Mouse (Mus musculus): ENCODE data around the gene Pth2.
"Not testable (repeated sequence)": the region's sequence is repeated elsewhere in the genome, so short reads cannot be mapped to it uniquely, and the experiment has no call there.

Pth2 gene

DNA sequence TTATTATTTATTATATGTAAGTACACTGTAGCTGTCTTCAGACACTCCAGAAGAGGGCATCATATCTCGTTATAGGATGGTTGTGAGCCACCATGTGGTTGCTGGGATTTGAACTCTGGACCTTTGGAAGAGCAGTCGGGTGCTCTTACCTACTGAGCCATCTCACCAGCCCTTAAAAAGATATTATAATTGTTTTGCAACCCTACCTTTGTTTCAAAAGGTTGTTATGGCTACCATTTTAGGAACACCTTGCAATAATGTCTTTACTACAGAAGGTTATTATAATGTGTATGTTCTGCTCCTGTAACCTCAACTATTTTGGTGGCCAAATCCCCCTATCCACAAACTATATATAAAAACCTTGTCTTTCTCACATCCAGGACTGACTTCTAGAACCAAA, 27.7 kb upstream of the Pth2 start:
- DNase-seq (ENCODE audit: extremely low read depth, insufficient read length, low spot score), result not testable (repeated sequence)

DNA sequence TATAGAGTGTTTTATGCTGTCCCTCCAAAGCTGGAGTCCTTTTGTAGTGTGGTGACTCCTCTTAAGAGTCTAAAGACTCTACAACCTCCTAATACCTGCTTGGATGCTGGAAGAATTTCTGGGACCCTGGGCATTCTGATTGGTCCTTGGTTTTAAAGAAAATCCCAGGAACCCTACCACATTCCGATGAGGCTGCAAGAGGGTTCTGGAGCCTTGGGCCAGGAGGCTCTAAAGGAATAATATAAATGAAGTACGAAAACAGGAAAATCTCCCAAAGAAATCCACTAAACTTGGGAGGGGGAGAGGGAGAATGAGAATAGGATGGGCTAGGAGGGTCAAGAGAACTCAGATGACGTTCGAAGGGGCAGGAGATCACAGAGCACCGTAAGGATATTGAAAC, 27.2 kb upstream of the Pth2 start:
- no peak for DNase-seq (ENCODE audit: extremely low read depth, insufficient read length, low spot score)

DNA sequence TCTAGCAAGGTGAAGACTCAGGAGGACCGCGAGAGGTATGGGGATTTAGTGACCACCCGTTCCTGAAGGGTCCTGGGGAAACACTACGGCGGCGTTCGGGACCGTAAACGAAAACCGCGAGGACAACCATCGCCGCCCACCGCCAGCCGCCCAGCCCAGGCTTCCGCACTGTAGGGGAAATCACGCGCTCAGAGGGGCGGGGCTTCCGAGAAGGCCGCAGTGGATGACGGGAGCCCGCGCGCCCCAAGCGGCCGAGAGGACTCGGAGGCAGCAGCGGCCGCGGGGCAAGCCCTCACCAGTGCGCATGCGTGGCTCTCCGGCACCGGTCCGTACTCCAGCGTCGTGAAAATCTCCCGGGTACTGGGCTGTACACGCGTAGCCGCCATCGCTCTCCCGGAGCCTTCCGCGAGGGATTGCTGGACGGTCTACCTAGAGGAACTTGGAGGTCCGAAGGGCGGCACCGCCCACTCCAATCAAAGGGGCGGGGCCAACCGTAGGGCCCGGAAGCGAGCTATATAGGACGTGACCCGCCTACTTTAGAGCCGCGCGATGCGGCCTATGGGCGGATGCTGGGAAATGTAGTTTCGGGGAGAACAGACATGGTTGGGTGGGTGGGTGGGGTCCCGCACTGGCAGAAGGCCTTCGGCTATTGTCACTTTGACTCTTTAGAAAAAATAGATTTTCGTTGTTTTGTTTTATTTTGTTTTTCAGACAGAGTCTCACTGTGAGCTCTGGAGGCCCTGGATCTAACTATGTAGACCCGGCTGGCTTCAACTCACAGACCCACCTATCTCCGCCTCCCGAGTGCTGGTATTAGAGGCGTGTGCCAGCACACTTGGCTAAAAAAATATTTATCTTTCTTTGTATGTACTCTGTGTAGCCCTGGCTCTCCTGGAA, 26.5 kb upstream of the Pth2 start, which contains the start of the genes Pih1d1 and Aldh16a1:
Pih1d1 (plus strand) TSS at position 208 of the 897 bp plus-strand sequence.
Aldh16a1 (minus strand) TSS at position 489 of the 897 bp plus-strand sequence.
- DNase-seq (ENCODE audit: extremely low read depth, insufficient read length, low spot score), result peak; percentile 96

DNA sequence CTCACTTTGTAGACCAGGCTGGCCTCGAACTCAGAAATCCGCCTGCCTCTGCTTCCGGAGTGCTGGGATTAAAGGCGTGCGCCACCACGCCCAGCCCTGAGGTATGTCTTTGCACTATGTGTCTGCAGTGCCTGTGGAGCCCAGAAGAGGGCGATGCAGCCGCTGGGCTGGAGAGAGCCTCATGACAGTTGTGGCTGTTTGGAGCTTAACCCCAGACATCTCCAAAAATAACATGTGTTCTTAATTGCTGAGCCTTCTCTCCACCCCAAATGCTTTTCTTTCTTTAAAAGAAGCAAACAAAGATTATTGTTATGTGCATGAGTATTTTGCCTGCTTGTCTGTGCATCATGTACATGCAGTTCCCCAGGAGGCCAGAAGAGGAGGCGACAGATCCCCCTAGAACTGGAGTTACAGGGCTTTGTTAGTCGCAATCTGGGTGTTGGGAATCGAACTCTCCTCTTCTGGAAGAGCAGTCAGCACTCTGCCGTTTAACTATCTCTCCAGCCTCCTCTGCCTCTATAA, 25.7 kb upstream of the Pth2 start:
- DNase-seq (ENCODE audit: extremely low read depth, insufficient read length, low spot score), result peak; percentile 69

DNA sequence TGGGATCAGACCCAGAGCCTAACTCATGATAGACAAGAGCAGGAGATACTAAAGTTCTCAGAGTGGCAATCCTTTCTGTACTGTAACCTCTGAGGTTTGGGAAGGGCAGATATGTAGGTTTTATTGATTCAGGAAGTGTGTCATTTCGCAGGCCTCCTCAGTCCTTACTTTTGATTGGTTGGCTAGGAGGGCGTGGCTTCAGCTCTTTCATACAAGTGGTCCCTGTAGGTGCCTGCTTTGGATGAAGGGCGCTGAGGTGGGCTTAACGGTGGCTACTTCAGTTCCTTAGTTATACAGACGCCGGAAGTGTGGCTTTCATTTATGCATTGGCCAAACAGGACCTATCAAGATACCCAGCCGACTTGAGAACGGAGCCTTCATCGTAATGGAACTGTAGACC, 25.2 kb upstream of the Pth2 start:
- DNase-seq (ENCODE audit: extremely low read depth, insufficient read length, low spot score), result no peak

DNA sequence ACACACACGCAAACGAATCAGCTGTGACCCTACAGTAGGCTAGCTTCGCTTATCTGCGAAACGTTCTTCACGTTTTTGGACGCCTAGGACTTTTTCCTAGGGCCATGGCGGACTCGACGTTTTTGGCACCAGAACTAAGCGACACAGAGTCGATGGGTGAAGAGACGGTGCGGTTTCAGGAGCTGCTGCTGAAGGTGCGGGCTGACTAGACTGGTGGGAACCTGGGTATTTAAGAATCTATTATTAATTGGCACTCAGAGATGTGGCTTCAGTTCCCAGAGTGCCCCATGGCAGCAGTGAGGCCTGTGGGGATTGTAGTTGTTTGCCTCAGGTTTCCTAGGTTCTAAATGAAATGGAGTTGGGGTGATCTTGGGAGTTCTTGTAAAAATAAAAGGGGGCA, 24.6 kb upstream of the Pth2 start:
- no peak for DNase-seq (ENCODE audit: extremely low read depth, insufficient read length, low spot score)

DNA sequence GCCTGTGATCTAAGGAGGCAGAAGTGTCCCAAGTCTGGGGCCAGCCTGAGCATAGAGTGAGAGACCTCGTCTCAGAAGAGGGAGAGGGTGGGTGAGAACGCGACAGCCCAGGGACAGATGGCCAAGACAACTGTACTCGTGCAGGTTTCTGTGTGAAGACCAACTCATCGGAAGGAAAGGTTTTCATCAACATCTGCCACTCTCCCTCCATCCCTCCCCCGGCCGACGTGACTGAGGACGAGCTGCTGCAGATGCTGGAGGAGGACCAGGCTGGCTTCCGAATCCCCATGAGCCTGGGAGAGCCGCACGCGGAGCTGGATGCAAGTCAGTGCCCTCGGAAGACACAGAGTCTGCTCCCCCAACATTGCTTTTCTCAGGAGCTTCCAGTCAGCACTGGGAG, 23.3 kb upstream of the Pth2 start:
- no peak for DNase-seq (ENCODE audit: extremely low read depth, insufficient read length, low spot score)

DNA sequence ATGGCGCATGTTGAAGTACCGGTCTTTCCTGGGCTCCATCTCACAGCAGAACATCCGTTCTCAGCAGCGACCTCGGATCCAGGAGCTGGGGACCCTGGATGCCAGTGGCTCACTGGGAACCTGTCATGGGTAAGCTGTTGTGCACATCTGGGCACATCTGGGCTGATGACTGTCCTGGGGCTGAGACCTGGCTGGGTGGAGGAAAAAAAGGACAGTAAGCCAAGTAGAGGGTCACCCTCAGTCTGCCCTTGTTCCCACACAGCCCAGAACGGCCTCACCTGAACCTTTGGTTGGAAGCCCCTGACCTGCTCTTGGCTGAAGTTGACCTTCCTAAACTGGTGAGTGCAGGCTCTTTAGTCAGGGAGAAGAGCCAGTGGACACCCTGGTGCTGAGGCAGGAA, 21.8 kb upstream of the Pth2 start:
- no peak for DNase-seq (ENCODE audit: extremely low read depth, insufficient read length, low spot score)

DNA sequence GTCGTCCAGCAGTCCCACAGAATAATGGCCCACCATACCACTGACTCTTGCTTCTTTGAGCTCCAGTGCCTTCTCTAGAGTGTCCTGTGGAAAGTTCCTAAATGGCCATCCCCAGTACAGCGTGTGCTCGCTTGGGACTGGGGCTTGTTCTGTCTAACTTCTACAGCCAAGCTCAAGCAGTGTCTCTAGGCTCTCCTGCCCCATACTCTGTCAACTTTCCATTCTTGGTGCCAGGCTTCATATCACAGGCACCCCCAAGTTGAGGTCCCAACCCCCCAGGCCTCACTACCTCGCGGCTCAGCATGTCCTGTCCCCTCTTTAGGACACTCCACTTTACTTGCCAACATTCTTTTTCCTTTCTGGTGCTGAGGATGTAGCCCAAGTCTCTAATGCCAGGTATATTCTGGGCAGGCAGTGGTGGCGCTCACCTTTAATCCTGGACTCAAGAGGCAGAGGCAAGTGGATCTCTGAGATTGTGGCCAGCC, 20.4 kb upstream of the Pth2 start:
- no peak for DNase-seq (ENCODE audit: extremely low read depth, insufficient read length, low spot score)

DNA sequence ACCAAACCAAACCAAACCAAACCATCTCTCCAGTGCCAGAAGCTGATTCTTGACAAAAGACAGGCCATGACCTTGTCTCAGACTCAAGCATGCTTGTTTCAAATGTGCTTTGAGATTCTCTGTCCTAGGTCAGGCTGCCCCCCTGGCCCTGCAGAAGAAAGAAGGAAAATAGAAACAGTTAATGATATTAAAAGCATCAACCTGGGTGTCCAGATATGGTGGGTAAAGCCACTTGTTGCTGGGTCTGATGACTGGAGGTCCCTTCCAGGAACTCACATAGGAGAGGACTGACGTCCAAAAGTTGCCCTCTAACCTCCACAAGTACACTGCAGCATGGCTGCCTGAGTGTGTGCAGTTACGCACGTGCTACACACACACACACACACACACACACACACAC, 19.9 kb upstream of the Pth2 start:
- DNase-seq (ENCODE audit: extremely low read depth, insufficient read length, low spot score), result no peak

DNA sequence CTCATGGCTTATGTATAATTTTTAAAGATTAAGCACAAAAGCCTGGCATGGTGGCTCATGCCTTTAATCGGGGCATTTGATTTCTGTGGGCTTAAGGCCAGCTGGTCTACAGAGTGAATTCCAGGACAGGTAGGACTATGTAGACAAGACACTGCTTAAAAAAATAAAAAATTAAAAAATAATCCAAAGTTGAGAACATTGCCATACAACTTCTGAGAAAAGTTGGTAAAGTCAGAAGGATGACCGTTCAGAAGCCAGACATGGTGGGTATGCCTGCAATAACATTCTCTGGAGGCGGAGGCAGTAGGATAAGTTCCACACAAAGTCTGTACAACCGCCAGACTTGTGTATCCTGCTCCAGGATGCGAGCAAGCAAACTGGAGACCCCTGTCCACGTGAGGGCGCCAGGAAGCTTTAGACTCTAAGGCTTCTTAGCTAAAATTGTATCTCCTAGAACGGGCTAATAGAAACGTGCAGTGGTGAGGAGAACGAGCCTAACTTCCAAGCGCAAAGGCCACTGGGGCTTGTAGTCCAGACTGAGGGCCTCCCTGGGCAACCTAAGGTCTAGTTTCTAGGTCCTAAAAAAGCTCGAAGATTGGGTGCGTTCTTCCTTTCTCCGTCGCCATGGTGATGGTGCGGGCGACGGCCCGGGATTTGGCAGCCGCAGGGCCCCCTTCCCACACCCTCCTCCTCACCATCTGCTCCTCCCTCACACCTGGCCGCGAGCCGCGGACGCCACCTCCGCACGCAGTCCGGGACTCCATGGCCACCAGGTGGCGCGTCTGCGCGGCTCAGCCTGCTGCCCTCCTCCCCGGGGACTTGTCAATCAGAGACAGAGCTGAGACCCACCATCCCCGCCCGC, 19.0 kb upstream of the Pth2 start:
- DNase-seq (ENCODE audit: extremely low read depth, insufficient read length, low spot score), result peak; percentile 95

DNA sequence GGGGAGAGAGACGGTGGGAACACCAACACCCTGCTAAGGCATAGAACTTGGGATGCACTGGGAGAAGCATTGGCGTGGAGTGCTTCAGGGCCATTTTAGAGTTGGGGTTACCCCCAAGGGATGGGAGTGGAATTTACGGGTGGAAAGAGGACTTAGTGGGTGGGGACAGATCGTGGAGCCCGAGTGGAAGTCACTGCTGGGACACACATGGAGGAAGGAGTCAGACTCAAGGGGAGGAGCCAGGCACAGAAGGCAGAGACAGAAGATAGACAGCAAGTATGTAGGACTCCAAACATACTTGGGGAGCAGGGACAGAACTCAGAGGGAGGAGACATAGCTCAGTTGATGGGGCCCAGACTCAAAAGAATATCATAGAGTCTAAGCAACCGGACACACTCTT, 18.2 kb upstream of the Pth2 start:
- no peak for DNase-seq (ENCODE audit: extremely low read depth, insufficient read length, low spot score)

DNA sequence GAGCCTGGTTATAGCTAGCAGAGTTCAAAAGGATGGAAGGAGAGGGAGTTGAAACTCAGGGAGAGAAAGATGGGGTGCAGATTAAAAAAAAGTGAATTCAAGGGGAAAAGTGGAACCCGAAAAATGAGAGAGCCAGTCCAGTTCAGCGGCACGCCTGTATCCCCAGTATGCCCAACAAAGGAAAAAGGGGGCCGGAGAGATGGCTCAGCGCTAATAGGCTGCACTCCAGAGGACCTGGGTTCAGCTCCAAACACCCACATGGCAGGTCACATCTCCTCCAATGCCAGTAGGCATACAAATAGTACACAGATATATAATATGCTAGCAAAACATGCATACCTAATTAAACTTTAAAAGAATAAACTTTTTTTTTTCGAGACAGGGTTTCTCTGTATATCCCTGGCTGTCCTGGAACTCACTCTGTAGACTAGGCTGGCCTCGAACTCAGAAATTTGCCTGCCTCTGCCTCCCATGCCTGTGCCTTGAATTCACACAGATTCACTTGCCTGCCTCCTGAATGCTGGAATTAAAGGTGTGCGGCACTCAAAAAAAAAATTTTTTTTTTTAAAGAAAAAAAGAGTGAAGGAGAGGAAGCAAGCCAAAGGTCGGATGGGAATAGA, 17.7 kb upstream of the Pth2 start:
- DNase-seq (ENCODE audit: extremely low read depth, insufficient read length, low spot score), result no peak

DNA sequence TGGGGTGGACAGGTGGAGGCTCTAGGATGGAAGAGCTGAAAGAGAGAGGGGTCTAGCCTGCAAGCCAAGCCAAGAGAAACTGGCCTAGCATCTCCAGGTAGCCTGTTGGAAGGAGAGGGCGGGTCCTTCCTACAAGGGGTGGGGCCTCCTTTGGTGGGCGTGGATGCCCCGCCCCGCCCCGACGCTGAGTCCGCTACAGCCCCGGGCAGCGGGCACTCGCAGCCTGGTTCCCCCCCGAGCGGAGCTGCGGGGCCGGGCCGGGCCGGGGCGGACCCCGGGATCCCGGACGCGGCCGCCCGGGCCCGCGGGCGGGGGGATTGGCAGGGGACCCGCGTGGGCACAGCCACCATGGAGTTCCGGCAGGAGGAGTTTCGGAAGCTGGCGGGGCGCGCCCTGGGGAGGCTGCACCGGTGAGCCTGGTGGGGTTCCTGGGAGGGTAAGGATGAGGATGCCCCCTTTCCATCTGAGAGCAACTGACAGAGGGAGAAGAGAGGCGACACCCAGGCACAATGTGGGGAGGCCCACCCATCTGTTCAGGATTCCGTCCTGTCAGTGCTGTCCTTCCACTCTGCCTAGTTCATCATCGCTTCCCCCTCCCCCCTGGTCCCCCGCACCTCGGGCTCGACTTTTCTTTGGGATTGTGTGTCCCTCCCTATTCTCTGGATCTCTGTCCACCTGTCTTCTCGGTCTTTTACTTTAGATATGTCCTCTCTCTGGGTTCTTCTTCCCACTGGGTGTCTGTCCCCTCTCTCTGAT, 16.9 kb upstream of the Pth2 start, which contains the start of gene Slc17a7:
Slc17a7 (plus strand) TSS at position 215 of the 756 bp plus-strand sequence.
- DNase-seq (ENCODE audit: extremely low read depth, insufficient read length, low spot score), result no peak

DNA sequence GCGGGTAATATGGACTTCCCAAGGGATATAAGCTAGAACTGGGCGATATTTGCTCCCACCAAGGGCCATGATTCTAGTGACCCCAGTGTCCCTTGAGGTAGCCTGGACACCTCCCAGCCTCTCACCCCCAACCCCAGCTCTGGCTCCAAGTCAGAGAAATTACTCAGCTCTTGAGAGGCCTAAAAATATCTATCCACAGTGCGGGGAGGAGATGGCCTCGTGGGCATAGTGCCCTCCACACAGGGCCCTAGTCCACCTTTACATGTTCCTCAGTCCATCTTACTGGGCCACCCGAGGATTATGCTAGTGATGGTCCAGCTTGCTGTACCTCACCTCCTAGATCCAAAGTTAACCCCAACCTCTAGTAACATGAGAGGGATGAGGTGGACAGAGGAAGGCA, 16.0 kb upstream of the Pth2 start:
- DNase-seq (ENCODE audit: extremely low read depth, insufficient read length, low spot score), result no peak

DNA sequence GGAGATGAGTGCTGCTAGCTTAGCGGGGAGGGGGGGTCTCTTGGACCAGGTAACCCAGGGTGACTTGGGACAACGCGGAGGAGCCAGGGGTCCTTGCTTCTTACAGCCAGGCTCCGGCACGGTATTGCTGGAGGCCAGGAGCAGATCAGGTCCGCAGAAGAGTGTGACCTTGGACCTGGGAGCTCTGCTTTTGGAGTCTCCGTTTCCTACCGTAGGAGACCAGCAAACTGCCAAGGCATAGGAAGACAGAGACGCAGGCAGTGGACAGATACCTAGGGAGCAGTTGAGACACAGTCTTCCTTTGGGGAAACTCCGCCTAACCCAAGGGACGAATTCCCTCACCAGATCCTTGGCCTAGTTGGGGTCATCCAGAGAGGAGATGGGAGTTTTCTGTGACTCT, 15.1 kb upstream of the Pth2 start:
- DNase-seq (ENCODE audit: extremely low read depth, insufficient read length, low spot score), result no peak

DNA sequence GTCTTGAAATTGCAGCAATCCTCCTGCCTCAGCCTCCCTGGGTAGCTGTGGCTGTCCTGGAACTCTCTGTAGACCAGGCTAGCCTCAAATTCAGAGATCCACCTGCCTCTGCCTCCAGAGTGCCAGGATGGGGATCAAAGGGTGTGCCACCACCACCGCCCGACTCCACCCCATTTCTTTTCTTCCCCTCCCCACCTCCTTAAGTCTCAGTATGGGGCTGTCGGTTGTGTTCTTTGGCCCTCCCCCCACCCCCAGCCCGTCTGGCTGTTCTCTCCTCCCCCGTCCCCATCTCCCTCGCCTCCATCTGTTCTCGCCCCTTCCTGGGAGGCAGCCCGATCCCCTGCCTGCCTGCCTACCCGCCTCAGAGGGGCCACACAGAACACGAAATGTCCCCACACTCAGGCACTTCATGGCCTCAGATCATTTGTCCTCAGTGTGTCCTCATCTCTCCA, 13.8 kb upstream of the Pth2 start:
- no peak for DNase-seq (ENCODE audit: extremely low read depth, insufficient read length, low spot score)

DNA sequence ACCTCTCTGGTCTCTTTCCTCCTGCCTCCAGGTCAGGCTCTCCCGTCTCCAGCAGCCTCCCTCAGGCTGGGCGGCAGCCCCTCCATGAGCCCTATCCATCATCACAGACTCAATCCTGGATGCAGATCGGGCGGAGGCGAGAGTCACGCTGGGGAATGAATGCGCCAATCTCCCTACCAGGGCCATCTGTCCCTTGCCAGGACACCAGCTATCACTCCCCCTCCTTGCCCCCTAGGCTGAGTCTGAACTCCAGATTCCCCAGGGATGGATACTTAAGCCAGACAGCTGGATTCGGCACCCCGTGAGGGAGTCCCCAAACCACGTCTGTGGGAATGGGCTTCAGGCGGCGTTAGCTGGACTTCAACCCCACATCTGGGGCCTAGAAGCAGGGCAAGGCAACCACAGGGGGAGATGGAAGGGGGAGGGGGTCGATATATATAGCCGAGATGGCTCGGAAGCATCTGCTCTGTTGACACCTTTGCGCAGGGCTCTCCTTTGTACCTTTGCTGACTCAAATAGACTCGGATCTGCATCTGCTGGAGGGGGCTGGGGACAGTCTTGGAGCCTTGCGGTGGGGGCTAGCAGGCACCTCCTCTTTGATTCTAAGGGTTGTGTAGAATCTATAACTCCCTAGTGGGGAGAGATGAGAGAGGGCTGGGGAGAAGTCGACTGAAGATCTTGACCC, 12.9 kb upstream of the Pth2 start:
- no peak for DNase-seq (ENCODE audit: extremely low read depth, insufficient read length, low spot score)

DNA sequence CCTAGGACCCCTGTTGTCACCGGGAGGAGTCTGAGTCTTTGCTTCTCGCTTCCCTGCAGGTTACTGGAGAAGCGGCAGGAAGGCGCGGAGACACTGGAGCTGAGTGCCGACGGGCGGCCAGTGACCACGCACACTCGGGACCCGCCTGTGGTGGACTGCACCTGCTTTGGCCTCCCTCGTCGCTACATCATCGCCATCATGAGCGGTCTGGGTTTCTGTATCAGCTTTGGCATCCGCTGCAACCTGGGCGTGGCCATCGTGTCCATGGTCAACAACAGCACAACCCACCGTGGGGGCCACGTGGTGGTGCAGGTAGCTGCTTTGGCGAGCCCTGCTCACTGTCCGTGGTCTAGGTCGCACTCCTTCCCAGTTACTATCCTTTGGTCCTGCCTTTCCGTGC, 12.1 kb upstream of the Pth2 start:
- no peak for DNase-seq (ENCODE audit: extremely low read depth, insufficient read length, low spot score)

All from 3134 (cell line).